Mouse (Mus musculus): ENCODE measurements around the gene Ctso.

- TF ChIP-seq CTCF (IDR thresholded peaks at IDR 0.05; ENCODE audit: borderline replicate concordance, extremely low read depth, insufficient read depth, insufficient read length) = no peak
- no peak for TF ChIP-seq POLR2A (IDR thresholded peaks at IDR 0.05; ENCODE audit: borderline replicate concordance, extremely low read depth, insufficient read depth, insufficient read length, poor library complexity, severe bottlenecking)
Measured at GRCm38 (mm10) chr3:81926764-81927325, 5.6 kb upstream of the Ctso start.
